Mouse (Mus musculus) layer of hippocampus, adult 11-12 months (tissue): ENCODE results near the gene Ccdc183.

Experiments
- DNase-seq: peaks from one replicate; pipeline ENCODE4 v3.0.0; 2022; ENCODE audit warnings: low spot score

Ccdc183 gene

GRCm38 (mm10) chr2:25577951-25578795 is 39.3 kb downstream of the Ccdc183 start:
- DNase-seq: no peak

DNA sequence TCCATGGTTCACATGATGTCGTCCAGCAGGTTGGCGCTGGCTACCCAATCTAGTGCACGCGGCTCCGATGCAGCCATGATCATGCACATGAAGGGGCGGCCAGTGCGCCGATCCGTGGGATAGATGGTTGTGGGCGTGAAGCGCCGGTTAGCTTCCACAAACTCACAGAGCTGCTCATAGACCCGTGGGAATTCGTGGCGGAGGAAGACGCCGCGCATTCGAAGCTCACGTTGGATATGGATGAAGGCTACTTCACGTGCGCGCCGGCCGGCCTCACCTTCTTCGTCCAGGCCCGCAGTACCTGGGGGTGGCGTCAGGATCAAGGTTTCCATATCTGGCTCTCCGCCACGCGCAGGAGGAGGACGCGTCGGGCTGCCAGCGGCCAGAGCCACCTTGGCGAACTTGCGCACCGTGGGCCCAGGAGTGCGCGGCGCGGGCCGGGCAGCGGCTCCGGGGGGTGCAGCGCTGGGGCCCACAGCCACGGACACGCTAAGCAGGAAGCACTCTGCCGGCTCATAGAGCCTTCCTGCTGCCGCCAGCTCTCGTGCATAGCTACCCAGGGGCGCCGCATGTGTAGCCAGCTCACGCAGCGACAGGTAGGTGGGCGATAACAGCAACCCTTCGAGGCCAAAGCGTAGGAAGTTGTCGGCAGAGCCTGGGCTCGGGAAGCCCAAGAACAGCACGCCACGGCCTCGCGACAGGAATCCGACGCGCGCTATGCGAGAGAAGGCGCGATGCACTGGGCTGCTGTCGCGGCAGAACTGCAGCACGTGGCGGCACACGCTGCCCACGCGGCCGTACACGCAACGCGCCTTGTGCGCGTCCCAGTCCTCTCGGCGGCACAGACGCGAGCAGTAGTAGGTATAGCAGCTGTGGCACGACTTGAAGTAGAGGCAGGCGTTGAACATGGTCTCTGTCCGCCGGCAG is 40.2 kb downstream of the Ccdc183 start:
- peak; percentile 35 for DNase-seq

GRCm38 (mm10) chr2:25576028-25576850 is 41.2 kb downstream of the Ccdc183 start:
- no peak for DNase-seq

GRCm38 (mm10) chr2:25575432-25576027 is 41.9 kb downstream of the Ccdc183 start:
- DNase-seq: peak; percentile 48

DNA sequence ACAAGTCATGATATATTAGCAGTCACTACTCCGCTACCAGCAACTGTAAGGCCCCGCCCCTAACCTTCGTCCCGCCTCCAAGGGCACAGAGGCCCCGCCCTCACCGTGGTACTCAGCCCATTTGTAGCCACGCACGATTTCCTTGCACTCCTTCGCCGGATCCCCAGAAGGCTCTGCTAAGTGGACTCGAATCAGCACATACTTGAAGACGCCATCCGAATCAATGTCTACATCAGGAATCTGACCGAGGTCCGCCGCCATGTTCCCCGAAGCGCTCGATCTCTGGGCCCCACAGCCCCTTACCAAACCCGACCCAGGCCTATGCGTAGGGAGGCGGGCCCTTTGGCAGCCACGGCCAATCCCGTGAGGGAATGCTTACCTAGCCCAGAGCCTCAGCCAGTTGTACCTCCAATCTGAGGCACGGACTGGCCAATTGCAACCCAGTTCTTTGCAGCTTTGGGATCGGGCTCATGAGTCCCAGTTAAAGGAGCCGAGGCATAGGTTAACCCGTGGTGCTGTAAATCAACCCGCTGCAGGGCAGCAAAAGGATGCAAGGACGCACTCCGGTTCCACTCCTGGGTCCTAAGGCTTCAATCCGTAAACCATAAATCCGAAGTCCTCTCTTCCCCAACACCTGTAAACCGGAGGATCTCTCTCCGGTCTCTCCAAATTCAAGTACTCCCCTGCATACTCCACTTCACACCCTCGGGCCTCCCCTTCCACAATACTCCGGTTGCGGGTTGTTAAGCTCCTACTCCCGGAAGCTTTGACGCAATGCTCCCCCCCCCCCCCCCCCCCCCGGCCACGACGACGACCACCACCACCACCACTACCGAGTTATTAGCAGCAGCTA is 42.7 kb downstream of the Ccdc183 start, which contains the start of the genes Mamdc4 and Phpt1:
Gene Mamdc4 (minus strand): TSS at position 267 of the 853 bp plus-strand sequence.
Gene Phpt1 (minus strand): TSS at position 646 of the 853 bp plus-strand sequence.
- peak; percentile 98 for DNase-seq

GRCm38 (mm10) chr2:25574136-25574535 is 43.3 kb downstream of the Ccdc183 start:
- peak; percentile 38 for DNase-seq

DNA sequence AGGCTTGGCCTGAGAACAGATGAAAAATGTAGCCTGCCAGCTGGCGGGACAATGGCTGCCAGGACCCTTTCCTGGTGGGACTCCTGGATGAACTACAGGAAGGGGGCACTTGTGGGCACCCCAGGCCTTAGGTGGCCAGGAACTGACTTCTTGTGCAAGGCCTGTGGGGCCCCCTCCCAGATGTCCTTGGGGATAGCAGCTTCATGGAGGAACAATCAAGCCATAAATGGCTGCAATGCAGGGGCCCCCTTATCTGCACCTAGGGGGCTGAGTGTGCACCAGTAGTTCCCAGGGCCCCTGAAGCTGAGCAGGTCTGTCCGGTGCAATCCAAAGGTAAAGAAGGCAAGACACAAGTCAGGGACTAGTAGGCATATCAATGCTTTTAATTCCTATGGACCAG is 44.4 kb downstream of the Ccdc183 start:
- no peak for DNase-seq

DNA sequence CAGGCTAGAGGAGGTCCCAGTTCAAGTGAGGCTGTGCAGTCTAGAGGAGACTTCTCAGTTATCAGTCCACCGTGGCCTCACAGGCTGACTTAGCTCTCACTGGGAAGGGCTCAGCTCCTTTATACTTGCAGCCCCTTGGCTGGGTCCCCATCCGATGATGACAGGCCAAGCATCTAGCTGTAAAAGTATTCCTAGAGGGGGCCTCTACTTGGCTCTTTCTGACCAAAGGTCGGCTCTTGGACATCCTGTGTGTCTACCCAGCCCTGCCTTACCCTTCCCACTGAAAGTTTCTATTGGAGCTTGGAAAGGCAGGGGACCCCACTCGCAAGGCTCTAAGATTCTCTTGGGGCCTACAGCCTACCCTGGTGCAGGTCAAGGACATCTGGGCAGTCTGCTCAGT is 46.3 kb downstream of the Ccdc183 start:
- no peak for DNase-seq

DNA sequence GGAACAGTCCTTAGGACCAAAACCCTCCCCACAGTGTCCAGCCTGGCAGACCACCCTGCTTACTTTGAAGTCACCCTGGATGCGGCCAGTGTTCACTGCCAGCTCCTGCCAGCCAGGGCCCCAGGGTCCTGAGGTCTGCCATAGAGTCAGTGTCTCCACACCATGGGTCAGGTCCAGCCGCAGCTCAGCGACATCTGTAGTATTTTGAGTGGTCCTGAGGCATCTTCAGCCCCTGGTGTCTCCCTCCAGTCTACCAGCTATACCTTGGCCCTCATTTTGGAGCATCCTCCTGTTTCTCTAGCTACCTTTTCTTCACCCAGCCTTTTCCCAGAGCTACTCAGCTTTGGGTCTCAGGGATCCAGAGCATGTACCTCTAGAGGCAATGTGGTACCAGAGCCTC is 48.2 kb downstream of the Ccdc183 start:
- no peak for DNase-seq

- no peak for DNase-seq
These were observed 48.9 kb downstream of the Ccdc183 start for GRCm38 (mm10) chr2:25568473-25569019.

GRCm38 (mm10) chr2:25566558-25566957 is 50.9 kb downstream of the Ccdc183 start:
- no peak for DNase-seq

DNA sequence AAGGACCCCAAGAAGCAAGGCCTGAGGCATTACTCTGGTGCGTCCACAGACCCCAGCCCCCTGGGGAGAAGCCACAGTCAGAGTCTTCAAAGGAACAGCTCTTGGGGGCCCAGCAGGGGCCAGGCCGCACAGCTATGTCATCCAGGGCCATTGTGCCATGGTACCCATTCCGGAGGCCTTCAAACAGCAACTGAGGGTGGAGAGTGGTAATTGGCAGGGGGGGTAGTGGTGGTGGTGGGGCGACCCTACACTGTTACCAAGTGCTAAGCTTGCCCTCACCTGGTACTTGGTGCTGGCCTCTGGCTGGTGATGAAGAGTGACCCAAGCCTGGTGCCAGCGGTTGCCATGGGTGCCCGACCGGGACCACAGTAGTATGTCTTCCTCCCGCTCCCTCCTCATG is 51.7 kb downstream of the Ccdc183 start:
- DNase-seq: no peak

GRCm38 (mm10) chr2:25561946-25562345 is 55.5 kb downstream of the Ccdc183 start:
- DNase-seq: no peak

DNA sequence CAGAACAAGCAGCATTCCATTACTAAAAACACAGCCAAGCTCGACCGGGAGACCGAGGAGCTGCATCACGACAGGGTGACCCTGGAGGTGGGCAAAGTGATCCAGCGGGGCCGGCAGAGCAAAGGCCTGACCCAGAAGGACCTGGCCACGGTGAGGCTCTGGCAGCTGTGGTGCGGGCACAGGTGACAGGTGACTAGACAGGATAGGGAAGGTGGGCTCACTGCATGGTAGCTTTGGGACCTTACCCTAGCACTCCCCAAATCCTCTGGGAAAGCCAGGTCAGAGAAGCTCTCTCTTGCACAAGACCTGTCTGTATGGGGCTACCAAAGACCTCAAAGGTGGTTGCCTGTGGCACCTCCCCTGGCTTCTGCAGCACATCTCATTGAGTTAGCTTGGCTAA is 56.9 kb downstream of the Ccdc183 start:
- DNase-seq: no peak

DNA sequence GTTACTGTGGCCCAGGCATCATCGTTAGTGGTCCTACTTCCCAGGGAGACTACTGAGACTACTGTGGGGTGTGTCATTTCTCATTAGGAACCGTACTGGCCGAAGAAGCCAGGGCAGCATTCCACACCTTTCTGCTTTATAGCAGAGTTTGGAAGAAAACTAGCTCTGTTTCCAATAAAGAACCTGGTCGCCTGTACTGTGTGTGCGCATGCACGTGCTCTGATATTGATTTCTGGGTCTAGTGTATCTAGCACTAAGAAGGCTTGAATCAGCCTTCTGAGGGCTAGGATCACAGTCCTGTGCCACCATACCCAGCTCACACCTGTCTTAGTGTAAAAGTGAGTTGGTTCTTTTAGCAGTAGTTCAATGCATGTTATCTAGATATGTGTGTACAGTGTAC is 58.7 kb downstream of the Ccdc183 start:
- no peak for DNase-seq
